In genomic region chr7:47052276-47052675, GRCm38 (mm10) we compare ENCODE assay signal across 8 mouse cellular contexts. TPM values are rescaled to one million over a fixed set of nuclear protein-coding genes. Genes with fewer than 3 reads are reported as not detected.
A peak's percentile ranks its signal among the peaks of the same experiment; 100 is the strongest.
DNase-seq lines count a peak whose midpoint lies in the region; ATAC-seq and TF ChIP-seq lines count a peak whose summit lies in the region.

No protein-coding gene starts in this region.

- H3K27ac ChIP-seq in forebrain, embryonic 16.5 days (ENCODE audit: low read length), result no peak overlapping the region
- H3K27ac ChIP-seq in hindbrain, embryonic 14.5 days, result 0 out of 2 replicates have a peak overlapping the region, but pooled peaks have one; percentile 61
- H3K27ac ChIP-seq in liver, embryonic 12.5 days, result peak overlapping the region; percentile 84
- peak overlapping the region; percentile 76 for H3K27ac ChIP-seq in small intestine, adult 2 months (ENCODE audit: insufficient read depth, low read depth, low read length)

- H3K4me3 ChIP-seq in forebrain, embryonic 16.5 days (replicated peaks; ENCODE audit: low read length), result no peak overlapping the region
- no peak overlapping the region for H3K4me3 ChIP-seq in hindbrain, embryonic 14.5 days (replicated peaks; ENCODE audit: low read length)
- peak overlapping the region; percentile 72 for H3K4me3 ChIP-seq in liver, embryonic 12.5 days
- H3K4me3 ChIP-seq in small intestine, adult 2 months (ENCODE audit: low read depth, low read length), result peak overlapping the region; percentile 42

- H3K4me1 ChIP-seq in forebrain, embryonic 16.5 days (replicated peaks; ENCODE audit: control insufficient read depth, insufficient read depth, low read length), result peaks cover 16% of the 10 kb centered on the region
- H3K4me1 ChIP-seq in hindbrain, embryonic 14.5 days (replicated peaks; ENCODE audit: control insufficient read depth, insufficient read depth, low read length), result peaks cover 15% of the 10 kb centered on the region; the same call in 1 of the 2 replicates
- H3K4me1 ChIP-seq in liver, embryonic 12.5 days, result peaks cover 40% of the 10 kb centered on the region
- peaks cover 19% of the 10 kb centered on the region for H3K4me1 ChIP-seq in small intestine, adult 2 months (ENCODE audit: control insufficient read depth, insufficient read depth, insufficient read length, low read length)

- peak; percentile 27 for DNase-seq in 416B (ENCODE audit: low read depth)
- DNase-seq in adrenal gland, adult 8-10 months, result peak; percentile 60
- no peak for DNase-seq in hindbrain, embryonic 14.5 days (ENCODE audit: low spot score)
- no peak for DNase-seq in MN1 (ENCODE audit: low spot score)

- peak overlapping the region; percentile 7; the same call in 1 of the 2 replicates for H3K9ac ChIP-seq in forebrain, embryonic 16.5 days (replicated peaks; ENCODE audit: low read depth, low read length)
- peak overlapping the region; percentile 29; the same call in 1 of the 2 replicates for H3K9ac ChIP-seq in hindbrain, embryonic 14.5 days
- H3K9ac ChIP-seq in liver, embryonic 12.5 days, result peak overlapping the region; percentile 4

- 23% methylated on average over 3 of the region's 3 CpGs for WGBS in forebrain, embryonic 16.5 days
- WGBS in hindbrain, embryonic 14.5 days, result 53% methylated on average over 3 of the region's 3 CpGs
- WGBS in liver, embryonic 12.5 days (ENCODE audit: insufficient replicate concordance), result 10% methylated on average over 3 of the region's 3 CpGs
- WGBS in small intestine, adult 2 months, result 11% methylated on average over 3 of the region's 3 CpGs

- TF ChIP-seq CTCF in small intestine, adult 2 months (IDR thresholded peaks at IDR 0.05; ENCODE audit: extremely low read depth, insufficient read length, insufficient replicate concordance, low read depth, low read length), result no peak

- H3K36me3 ChIP-seq in forebrain, embryonic 16.5 days (ENCODE audit: control insufficient read depth, insufficient read depth), result 0 out of 2 replicates have a peak, but pooled peaks cover 6% of the 10 kb centered on the region
- H3K36me3 ChIP-seq in hindbrain, embryonic 14.5 days (replicated peaks; ENCODE audit: control insufficient read depth, insufficient read depth), result peaks cover 8% of the 10 kb centered on the region
- peaks cover 17% of the 10 kb centered on the region for H3K36me3 ChIP-seq in liver, embryonic 12.5 days
- peaks cover 19% of the 10 kb centered on the region for H3K36me3 ChIP-seq in small intestine, adult 2 months (ENCODE audit: control insufficient read depth, insufficient read depth, low read length)

- H3K9me3 ChIP-seq in forebrain, embryonic 16.5 days (ENCODE audit: control insufficient read depth, low read length), result no peaks in the 10 kb centered on the region
- H3K9me3 ChIP-seq in hindbrain, embryonic 14.5 days (ENCODE audit: control insufficient read depth, low read length), result no peaks in the 10 kb centered on the region
- H3K9me3 ChIP-seq in liver, embryonic 12.5 days (replicated peaks), result no peaks in the 10 kb centered on the region

- no peak for ATAC-seq in forebrain, embryonic 16.5 days
- ATAC-seq in hindbrain, embryonic 14.5 days (ENCODE audit: low FRiP score), result no peak
- ATAC-seq in liver, embryonic 12.5 days, result no peak
- no peak for ATAC-seq in granulocyte monocyte progenitor cell, adult 5-6 weeks (replicated peaks; ENCODE audit: poor library complexity, severe bottlenecking)

- no peak; the same call in 1 of the 2 replicates for TF ChIP-seq POLR2A in small intestine, adult 2 months (IDR thresholded peaks at IDR 0.05; ENCODE audit: low read depth, low read length)

- no peaks in the 10 kb centered on the region for H3K27me3 ChIP-seq in forebrain, embryonic 16.5 days (replicated peaks; ENCODE audit: control insufficient read depth, insufficient read depth, low read length)
- H3K27me3 ChIP-seq in hindbrain, embryonic 14.5 days (ENCODE audit: control insufficient read depth, insufficient read depth, low read length), result no peaks in the 10 kb centered on the region
- peaks cover 51% of the 10 kb centered on the region for H3K27me3 ChIP-seq in liver, embryonic 12.5 days (replicated peaks)
- no peaks in the 10 kb centered on the region for H3K27me3 ChIP-seq in small intestine, adult 2 months (ENCODE audit: control insufficient read depth, insufficient read depth, low read length)

- peak overlapping the region; percentile 87; the same call in 1 of the 2 replicates for H3K4me2 ChIP-seq in forebrain, embryonic 16.5 days (ENCODE audit: low read length)
- H3K4me2 ChIP-seq in hindbrain, embryonic 14.5 days (replicated peaks), result peak overlapping the region; percentile 74
- H3K4me2 ChIP-seq in liver, embryonic 12.5 days, result peak overlapping the region; percentile 99

RNA-seq across cellular contexts. Expression of gene Tmem86a, which starts 1.9 kb away (rescaled TPM):
- total RNA-seq in adrenal gland, adult 8-10 months (2022), result 100 to 1,000 TPM in 1 of 4 experiments, 10 to 100 TPM in 3; 37.9 to 108 (median 75.8) TPM
- 27.7 and 27.9 TPM in 2 replicates for polyA plus RNA-seq in forebrain, embryonic 16.5 days (2015; fragmentation: Nextera tagmentation; extraction: Ambion mirVana)
- 21.0 and 22.1 TPM in 2 replicates for polyA plus RNA-seq in hindbrain, embryonic 14.5 days (2014; fragmentation: Nextera tagmentation; extraction: Ambion mirVana)
- 20.2 and 20.3 TPM in 2 replicates for polyA plus RNA-seq in liver, embryonic 12.5 days (2016; fragmentation: Nextera tagmentation; extraction: Ambion mirVana)
- polyA plus RNA-seq in small intestine, adult 2 months (2012; rRNA removed), result 41.3 and 385 TPM in 2 replicates
- total RNA-seq in granulocyte monocyte progenitor cell, adult 5-6 weeks (2014; fragmentation: Nextera tagmentation), result 1.8 and 4.2 TPM in 2 replicates
- total RNA-seq in granulocyte monocyte progenitor cell, adult 5-6 weeks (2017), result 0.99 and 2.7 TPM in 2 replicates

RNA-seq across cellular contexts. Expression of gene Spty2d1, which starts 44.1 kb away (rescaled TPM):
- 10 to 100 TPM; 17.3 to 19.7 (median 18.9) TPM for total RNA-seq in adrenal gland, adult 8-10 months (2022)
- 11.2 and 14.3 TPM in 2 replicates for polyA plus RNA-seq in forebrain, embryonic 16.5 days (2015; fragmentation: Nextera tagmentation; extraction: Ambion mirVana)
- 7.7 and 8.0 TPM in 2 replicates for polyA plus RNA-seq in hindbrain, embryonic 14.5 days (2014; fragmentation: Nextera tagmentation; extraction: Ambion mirVana)
- polyA plus RNA-seq in liver, embryonic 12.5 days (2016; fragmentation: Nextera tagmentation; extraction: Ambion mirVana), result 16.8 and 17.7 TPM in 2 replicates
- polyA plus RNA-seq in small intestine, adult 2 months (2012; rRNA removed), result 2.2 and 3.6 TPM in 2 replicates
- total RNA-seq in granulocyte monocyte progenitor cell, adult 5-6 weeks (2014; fragmentation: Nextera tagmentation), result 18.9 and 24.6 TPM in 2 replicates
- 24.6 and 26.6 TPM in 2 replicates for total RNA-seq in granulocyte monocyte progenitor cell, adult 5-6 weeks (2017)

Comparison
In these comparisons a context has a peak if more than half of its experiments do, and no peak if none do; other contexts are left out.
1. DNase-seq: peak in 416B (single experiment) and adrenal gland, adult 8-10 months (single experiment); none in hindbrain, embryonic 14.5 days (single experiment) and MN1 (single experiment).
2. H3K4me3 ChIP-seq: peak in liver, embryonic 12.5 days (single experiment) and small intestine, adult 2 months (single experiment); none in forebrain, embryonic 16.5 days (single experiment) and hindbrain, embryonic 14.5 days (single experiment).
3. Peak in every context shown above with its lines, with median percentiles within 50 percentile points of each other: H3K4me2 ChIP-seq and H3K9ac ChIP-seq.